Mouse (Mus musculus): ENCODE results near the gene Vmn1r158. TPM values are rescaled to one million over a fixed set of nuclear protein-coding genes. Genes with fewer than 3 reads are reported as not detected.
"Not testable (repeated sequence)": the region's sequence is repeated elsewhere in the genome, so short reads cannot be mapped to it uniquely, and the experiment has no call there.

Vmn1r158 gene
- polyA plus RNA-seq (2016; fragmentation: Nextera tagmentation; extraction: Ambion mirVana): not detected in 2 replicates

- WGBS: 68% methylated on average over 2 of the region's 2 CpGs
- not testable (repeated sequence) for H3K4me3 ChIP-seq; H3K27ac ChIP-seq; H3K36me3 ChIP-seq; H3K4me1 ChIP-seq (replicated peaks); H3K27me3 ChIP-seq (ENCODE audit: insufficient read depth, poor library complexity, severe bottlenecking); DNase-seq (ENCODE audit: low spot score)
- H3K9me3 ChIP-seq: peaks cover 28% of the 10 kb centered on the region
These were observed at the start of gene Vmn1r158 for GRCm38 (mm10) chr7:22790682-22791081. Vmn1r158 (minus strand) TSS chr7:22790782.

GRCm38 (mm10) chr7:22775981-22776380 lies 14.6 kb downstream of the Vmn1r158 start:
- 94% methylated on average over 7 of the region's 11 CpGs for WGBS
- not testable (repeated sequence) for H3K27ac ChIP-seq; DNase-seq (ENCODE audit: low spot score); H3K36me3 ChIP-seq; H3K4me3 ChIP-seq; H3K4me1 ChIP-seq (replicated peaks); H3K27me3 ChIP-seq (ENCODE audit: insufficient read depth, poor library complexity, severe bottlenecking)
- H3K9me3 ChIP-seq: peaks cover 12% of the 10 kb centered on the region

GRCm38 (mm10) chr7:22761397-22761796 lies 29.2 kb downstream of the Vmn1r158 start, which contains the start of gene Vmn1r157:
Vmn1r157 (plus strand) TSS chr7:22761697.
- not testable (repeated sequence) for H3K36me3 ChIP-seq; H3K27me3 ChIP-seq (ENCODE audit: insufficient read depth, poor library complexity, severe bottlenecking); H3K4me3 ChIP-seq; DNase-seq (ENCODE audit: low spot score); H3K4me1 ChIP-seq (replicated peaks); H3K27ac ChIP-seq; H3K9me3 ChIP-seq
- 43% methylated on average over 2 of the region's 3 CpGs for WGBS

Other genes starting within 250 kb of the Vmn1r158 start
- not detected in 2 replicates for gene Gm4201, start 225.4 kb downstream of the Vmn1r158 start, polyA plus RNA-seq (2016; fragmentation: Nextera tagmentation; extraction: Ambion mirVana)
- gene Gm4565, start 202.7 kb downstream of the Vmn1r158 start, polyA plus RNA-seq (2016; fragmentation: Nextera tagmentation; extraction: Ambion mirVana): not detected in 2 replicates
- gene Vmn1r155, start 132.8 kb downstream of the Vmn1r158 start, polyA plus RNA-seq (2016; fragmentation: Nextera tagmentation; extraction: Ambion mirVana): not detected in 2 replicates
- not detected in 2 replicates for gene Gm8693, start 98.5 kb downstream of the Vmn1r158 start, polyA plus RNA-seq (2016; fragmentation: Nextera tagmentation; extraction: Ambion mirVana)
- not detected in 2 replicates for gene Gm4567, start 71.1 kb downstream of the Vmn1r158 start, polyA plus RNA-seq (2016; fragmentation: Nextera tagmentation; extraction: Ambion mirVana)
- gene Vmn1r157, start 29.1 kb downstream of the Vmn1r158 start, polyA plus RNA-seq (2016; fragmentation: Nextera tagmentation; extraction: Ambion mirVana): not detected in 2 replicates
- gene Vmn1r159, start 52.8 kb upstream of the Vmn1r158 start, polyA plus RNA-seq (2016; fragmentation: Nextera tagmentation; extraction: Ambion mirVana): not detected in 2 replicates
- not detected in 2 replicates for gene Vmn1r160, start 80.4 kb upstream of the Vmn1r158 start, polyA plus RNA-seq (2016; fragmentation: Nextera tagmentation; extraction: Ambion mirVana)
- gene Gm4214, start 193.9 kb upstream of the Vmn1r158 start, polyA plus RNA-seq (2016; fragmentation: Nextera tagmentation; extraction: Ambion mirVana): not detected in 2 replicates
- gene Gm4216, start 229.1 kb upstream of the Vmn1r158 start, polyA plus RNA-seq (2016; fragmentation: Nextera tagmentation; extraction: Ambion mirVana): not detected in 2 replicates

All from hindbrain, embryonic 10.5 days (tissue).